Mouse (Mus musculus): ENCODE data around the gene Gm13283.

- TF ChIP-seq CTCF (IDR thresholded peaks at IDR 0.05; ENCODE audit: control insufficient read depth, insufficient read depth, insufficient replicate concordance, low read depth, low read length) (no peak), POLR2A (IDR thresholded peaks at IDR 0.05; ENCODE audit: control insufficient read depth, low read depth, low read length) (no peak)
These were observed 44.9 kb upstream of the Gm13283 start for GRCm38 (mm10) chr4:88715059-88715458.
